Mouse (Mus musculus) myocyte (in vitro differentiated cells): Measurements from ENCODE around the gene Pmpca.

Experiments used
- CEBPB ChIP-seq: IDR thresholded peaks from 2 replicates; pipeline ENCODE4 v1.6.1; 2011; ENCODE audit warnings: mild to moderate bottlenecking, moderate library complexity; ENCODE audit not compliant: poor library complexity, insufficient read depth, severe bottlenecking
- E2F4 ChIP-seq: IDR thresholded peaks from one replicate; pipeline ENCODE4 v1.6.1; 2011; ENCODE audit warnings: mild to moderate bottlenecking, control low read depth, moderate library complexity; ENCODE audit not compliant: insufficient read depth
- MYOD1 ChIP-seq, 3 experiments: IDR thresholded peaks; one replicate each; pipeline ENCODE4 v1.6.1; 2011; ENCODE audit warnings: control low read depth in 2 of 3, low read depth in 2 of 3, mild to moderate bottlenecking in 2 of 3, moderate library complexity in 1 of 3; ENCODE audit not compliant: insufficient read length in 2 of 3, control insufficient read depth in 1 of 3
- MYOG ChIP-seq, 3 experiments: IDR thresholded peaks; one replicate each; pipeline ENCODE4 v1.6.1; 2011; ENCODE audit warnings: control low read depth in 2 of 3, low read depth in 2 of 3, mild to moderate bottlenecking in 2 of 3; ENCODE audit not compliant: insufficient read length in 2 of 3, control insufficient read depth in 1 of 3, insufficient read depth in 1 of 3
- POLR2A ChIP-seq: IDR thresholded peaks from one replicate; pipeline ENCODE4 v1.6.1; 2011; ENCODE audit warnings: low read depth, mild to moderate bottlenecking, control low read depth, moderate library complexity; ENCODE audit not compliant: insufficient read length
- POLR2AphosphoS2 ChIP-seq: IDR thresholded peaks from one replicate; pipeline ENCODE4 v1.6.1; 2011; ENCODE audit warnings: low read depth, control low read depth; ENCODE audit not compliant: insufficient read length
- REST ChIP-seq: IDR thresholded peaks from one replicate; pipeline ENCODE4 v1.6.1; 2011; ENCODE audit warnings: mild to moderate bottlenecking, control low read depth, moderate library complexity; ENCODE audit not compliant: insufficient read depth, insufficient read length
- USF1 ChIP-seq: IDR thresholded peaks from one replicate; pipeline ENCODE4 v1.6.1; 2011; ENCODE audit warnings: low read depth, mild to moderate bottlenecking, control low read depth, moderate library complexity

GRCm38 (mm10) chr2:26400296-26400695 lies 11.2 kb downstream of the Pmpca start:
- TF ChIP-seq POLR2A (no peak), E2F4 (no peak), USF1 (no peak), CEBPB (no peak), MYOG (IDR thresholded peaks at IDR 0.05; ENCODE audit: control insufficient read depth in 1 of 3, insufficient read depth in 1 of 3, insufficient read length in 2 of 3, low read depth in 2 of 3) (no peak), POLR2AphosphoS2 (peak; percentile 67), REST (no peak), MYOD1 (IDR thresholded peaks at IDR 0.05; ENCODE audit: control insufficient read depth in 1 of 3, insufficient read length in 2 of 3, low read depth in 2 of 3) (no peak)
